Mouse (Mus musculus) liver, adult 2 months (tissue): ENCODE results near the gene Vamp5.

Source experiments
- CTCF ChIP-seq: fragments of 200-500 bp; IDR thresholded peaks from 2 replicates; pipeline ENCODE4 v1.5.1; 2011; ENCODE audit warnings: low read depth, low read length, control low read depth
- POLR2A ChIP-seq: fragments of 200-500 bp; IDR thresholded peaks from 2 replicates; pipeline ENCODE4 v1.6.1; 2011; ENCODE audit warnings: low read length, control low read depth; ENCODE audit not compliant: insufficient read depth; ENCODE audit errors: extremely low read depth

DNA sequence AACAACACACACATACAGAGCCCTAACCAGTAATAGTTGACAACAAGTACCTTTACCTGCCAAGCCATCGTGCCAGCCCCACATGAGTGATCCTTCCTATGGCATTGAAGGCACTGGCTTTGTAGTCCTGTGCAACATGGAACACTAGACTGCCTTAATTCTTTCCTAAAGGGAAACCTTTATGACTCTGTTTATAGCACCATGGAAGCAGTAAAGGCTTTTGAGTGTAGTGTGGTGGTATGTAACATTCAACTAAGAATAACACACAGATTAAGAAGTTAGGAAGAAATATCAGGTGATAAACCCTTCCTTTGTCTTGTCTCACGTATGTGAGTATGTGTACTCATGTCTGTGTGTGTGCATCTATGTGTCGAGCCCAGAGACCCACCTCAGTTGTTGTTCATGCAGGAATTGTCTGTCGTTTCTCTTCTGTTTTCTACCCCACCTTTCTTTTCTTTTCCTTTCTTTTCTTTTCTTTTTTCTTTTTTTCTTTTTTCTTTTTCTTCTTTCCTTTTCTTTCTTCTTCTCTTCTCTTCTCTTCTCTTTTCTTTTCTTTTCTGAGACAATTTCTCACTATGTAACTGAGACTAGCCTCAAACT is 13.3 kb downstream of the Vamp5 start, which contains the start of gene Rnf181:
- TF ChIP-seq CTCF (no peak), POLR2A (no peak)
